Mouse (Mus musculus) hindlimb bud, embryonic 11.5 days (tissue): ENCODE measurements around the gene Nr4a1.

Experiments
- DNase-seq: peaks from one replicate; pipeline ENCODE4 v3.0.0-alpha.2; 2012; ENCODE audit warnings: low read depth, low spot score; ENCODE audit errors: extremely low spot score

Nr4a1 gene

GRCm38 (mm10) chr15:101253886-101254795 is at the start of gene Nr4a1:
Gene Nr4a1, plus strand, starts transcription at chr15:101254269.
- no peak for DNase-seq

DNA sequence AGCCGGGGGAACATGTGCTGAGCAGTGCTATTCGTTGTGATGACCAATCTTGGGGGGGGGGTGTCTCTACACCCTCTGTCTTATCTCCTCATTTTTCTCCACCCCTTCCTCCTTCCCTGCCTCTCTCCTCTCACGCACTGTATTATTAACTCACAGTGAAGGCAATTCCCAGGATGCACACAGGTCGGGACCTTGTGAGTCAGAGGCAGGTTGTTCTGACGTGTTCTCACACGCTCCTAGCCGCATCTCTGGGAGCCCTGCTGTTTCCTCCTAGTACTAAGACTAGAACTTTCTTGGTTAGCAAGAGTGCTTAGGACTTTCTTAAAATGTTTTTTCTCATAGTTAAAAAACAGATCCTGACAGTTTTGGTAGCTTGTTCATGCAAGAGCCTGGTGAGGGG is 49.3 kb upstream of the Nr4a1 start:
- DNase-seq, result no peak

- DNase-seq, result no peak
These were observed 43.8 kb upstream of the Nr4a1 start for GRCm38 (mm10) chr15:101210228-101210627.

DNA sequence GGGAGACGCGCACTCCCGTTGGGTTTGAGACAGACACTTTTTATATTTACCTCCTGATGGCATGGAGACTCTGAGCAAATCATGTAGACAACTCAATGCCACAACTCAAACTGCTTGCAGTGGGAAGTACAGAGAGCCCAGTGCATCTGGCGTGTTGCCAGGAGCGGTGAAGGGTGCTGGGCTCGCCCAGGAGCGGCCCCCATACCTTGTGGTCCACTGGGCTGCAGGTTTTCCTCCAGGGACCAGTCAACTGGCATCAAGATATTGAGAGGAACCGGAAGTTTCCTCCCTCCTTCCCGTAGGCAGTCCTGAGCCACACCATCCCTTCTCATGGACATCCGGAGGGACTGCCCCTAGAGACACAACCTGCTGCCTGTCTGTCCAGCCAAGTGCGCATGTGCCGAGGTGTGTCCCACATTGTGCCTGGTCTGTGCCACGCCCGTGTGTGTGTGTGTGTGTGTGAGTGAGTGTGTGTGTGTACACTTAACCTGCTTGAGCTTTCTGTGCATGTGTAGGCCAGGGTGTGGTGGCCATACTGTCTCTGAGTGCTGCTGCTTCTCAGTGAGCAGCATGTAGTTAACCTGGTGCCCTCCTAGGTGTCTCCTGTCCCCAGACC is 43.0 kb upstream of the Nr4a1 start:
- DNase-seq, result no peak

GRCm38 (mm10) chr15:101212435-101212834 is 41.6 kb upstream of the Nr4a1 start:
- no peak for DNase-seq

GRCm38 (mm10) chr15:101215136-101215535 is 38.9 kb upstream of the Nr4a1 start:
- DNase-seq, result no peak

- no peak for DNase-seq
These were observed 38.0 kb upstream of the Nr4a1 start for GRCm38 (mm10) chr15:101216036-101216435.

- DNase-seq, result no peak
These were observed 33.2 kb upstream of the Nr4a1 start for GRCm38 (mm10) chr15:101220905-101221297.

DNA sequence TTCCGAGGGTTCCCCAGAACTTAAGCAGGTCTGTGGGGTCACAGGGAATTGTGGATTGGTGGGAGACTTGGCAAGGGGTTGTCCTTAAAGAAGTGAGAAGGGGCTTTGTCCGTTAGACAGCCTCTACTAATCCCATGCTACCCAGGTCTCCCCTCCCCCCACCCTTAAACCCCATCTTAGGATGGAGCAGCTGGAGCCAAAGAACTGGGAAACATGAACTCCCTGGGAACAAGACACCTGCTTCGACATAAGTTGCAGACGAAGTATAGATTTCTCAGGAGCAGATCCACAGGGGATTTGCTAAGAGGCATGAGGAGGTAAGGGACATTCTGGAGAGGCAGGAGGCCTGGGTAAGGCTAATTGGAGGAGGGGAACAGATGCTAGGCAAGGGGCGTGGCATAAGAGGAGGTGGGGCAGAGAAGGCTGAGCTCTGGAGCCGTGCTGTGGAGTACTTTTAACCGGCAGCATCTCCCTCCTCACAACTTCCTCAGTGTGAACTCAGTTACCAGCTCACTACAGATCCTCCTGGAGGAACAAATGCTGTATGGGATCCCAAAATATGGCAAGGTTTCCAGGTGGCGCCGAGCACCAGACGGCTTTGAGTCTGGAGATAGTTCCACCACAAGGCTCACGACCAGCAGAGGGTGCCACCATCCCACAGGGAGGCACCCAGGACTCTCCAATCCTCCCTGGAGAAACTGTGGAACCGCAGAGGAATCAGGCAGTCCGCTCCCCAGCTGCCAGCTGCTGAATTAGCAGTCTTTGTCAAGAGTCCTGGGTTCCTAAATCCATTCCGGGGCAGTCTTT is 32.6 kb upstream of the Nr4a1 start:
- no peak for DNase-seq

GRCm38 (mm10) chr15:101222897-101223482 is 31.1 kb upstream of the Nr4a1 start:
- DNase-seq, result no peak

- no peak for DNase-seq
These were observed 30.5 kb upstream of the Nr4a1 start for GRCm38 (mm10) chr15:101223596-101223995.

GRCm38 (mm10) chr15:101224006-101224906 is 29.8 kb upstream of the Nr4a1 start, which contains the start of gene Grasp:
Gene Grasp, plus strand, starts transcription at chr15:101224188.
- DNase-seq, result no peak

DNA sequence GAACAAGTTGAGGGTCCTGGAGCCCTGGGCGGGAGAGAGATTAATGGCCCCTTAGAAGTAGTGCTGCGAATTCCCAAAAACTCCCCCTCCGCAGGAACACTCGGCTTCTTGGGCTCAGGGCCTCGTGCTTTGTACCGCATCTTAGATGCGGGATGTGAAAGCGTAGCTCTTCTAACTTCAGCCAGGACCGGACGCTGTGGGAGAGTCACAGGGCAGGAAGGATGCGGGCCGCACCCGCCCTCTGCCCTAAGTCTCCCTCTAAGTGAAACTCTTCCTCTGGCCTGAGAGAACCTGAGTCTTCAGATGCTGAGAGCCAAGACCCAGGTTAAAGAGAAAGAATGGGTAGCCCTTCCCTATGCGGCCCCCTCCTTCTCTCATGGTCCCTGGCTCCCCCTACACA is 29.1 kb upstream of the Nr4a1 start:
- no peak for DNase-seq

DNA sequence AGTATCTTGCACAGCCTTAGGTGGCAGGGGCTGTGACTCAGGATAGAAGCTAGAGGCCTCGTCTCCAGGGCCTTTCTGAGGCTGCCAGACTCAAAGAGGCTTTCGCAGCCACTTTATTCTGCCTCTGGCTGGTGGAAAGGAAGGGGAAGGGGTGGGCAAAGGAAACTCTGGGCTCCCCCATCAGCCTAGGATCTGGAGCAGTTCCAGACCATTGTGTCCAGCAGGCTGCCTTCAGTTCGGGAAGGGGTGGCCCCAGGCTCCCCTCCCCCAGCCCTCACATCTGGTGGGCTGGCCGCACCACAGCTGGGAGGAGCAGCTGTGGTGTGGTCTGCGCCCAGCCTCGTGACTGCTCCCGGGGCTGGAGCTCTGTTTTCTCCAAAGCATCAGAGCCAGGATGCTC is 26.1 kb upstream of the Nr4a1 start:
- no peak for DNase-seq

GRCm38 (mm10) chr15:101228866-101229590 is 25.0 kb upstream of the Nr4a1 start:
- no peak for DNase-seq

GRCm38 (mm10) chr15:101230503-101230902 is 23.6 kb upstream of the Nr4a1 start:
- DNase-seq, result no peak

DNA sequence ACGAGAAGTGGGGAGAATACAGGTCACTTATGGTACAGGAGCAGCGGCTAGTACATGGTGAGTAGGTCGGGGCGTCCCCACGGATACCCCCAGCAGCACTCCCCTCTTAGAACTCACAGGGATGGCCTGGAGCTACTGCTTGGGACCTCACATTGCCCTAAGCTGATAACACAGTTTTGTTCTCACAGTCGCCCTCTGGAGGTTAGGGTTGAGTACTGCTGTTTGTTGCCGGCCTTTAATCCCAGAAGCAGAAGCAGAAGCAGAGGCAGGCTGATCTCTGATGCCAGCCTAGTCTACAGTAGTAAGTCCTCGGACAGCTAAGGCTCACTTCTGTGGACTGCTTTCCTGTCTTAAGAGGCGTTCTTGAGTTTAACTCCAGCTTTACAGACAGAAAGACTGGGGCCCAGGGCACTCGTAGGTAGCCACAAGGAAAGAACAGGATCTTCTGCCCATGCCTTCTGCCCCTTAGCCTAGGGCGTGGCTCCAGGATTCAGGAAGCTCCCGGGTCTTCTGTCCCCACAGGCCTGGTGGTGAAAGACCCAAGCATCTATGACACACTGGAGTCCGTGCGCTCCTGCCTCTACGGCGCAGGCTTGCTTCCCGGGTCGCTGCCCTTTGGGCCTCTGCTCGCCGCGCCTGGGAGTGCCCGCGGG is 22.9 kb upstream of the Nr4a1 start:
- no peak for DNase-seq

GRCm38 (mm10) chr15:101231648-101232180 is 22.4 kb upstream of the Nr4a1 start:
- no peak for DNase-seq

GRCm38 (mm10) chr15:101232607-101233006 is 21.5 kb upstream of the Nr4a1 start:
- DNase-seq, result no peak
